Mouse (Mus musculus) gastrocnemius, postnatal 4 days (tissue): ENCODE measurements at regions not wholly inside any gene's neighbourhood (a gene's known extent, or its start where the extent isn't known, plus 50 kb on each side); places are given as distances from the start of the nearest gene placed in this dataset.

Experiments used
- DNase-seq, 2 experiments: peaks; one replicate each; pipeline ENCODE4 v3.0.0; 2021 to 2022; ENCODE audit warnings: low spot score in 2 of 2, mixed read lengths in 2 of 2

DNA sequence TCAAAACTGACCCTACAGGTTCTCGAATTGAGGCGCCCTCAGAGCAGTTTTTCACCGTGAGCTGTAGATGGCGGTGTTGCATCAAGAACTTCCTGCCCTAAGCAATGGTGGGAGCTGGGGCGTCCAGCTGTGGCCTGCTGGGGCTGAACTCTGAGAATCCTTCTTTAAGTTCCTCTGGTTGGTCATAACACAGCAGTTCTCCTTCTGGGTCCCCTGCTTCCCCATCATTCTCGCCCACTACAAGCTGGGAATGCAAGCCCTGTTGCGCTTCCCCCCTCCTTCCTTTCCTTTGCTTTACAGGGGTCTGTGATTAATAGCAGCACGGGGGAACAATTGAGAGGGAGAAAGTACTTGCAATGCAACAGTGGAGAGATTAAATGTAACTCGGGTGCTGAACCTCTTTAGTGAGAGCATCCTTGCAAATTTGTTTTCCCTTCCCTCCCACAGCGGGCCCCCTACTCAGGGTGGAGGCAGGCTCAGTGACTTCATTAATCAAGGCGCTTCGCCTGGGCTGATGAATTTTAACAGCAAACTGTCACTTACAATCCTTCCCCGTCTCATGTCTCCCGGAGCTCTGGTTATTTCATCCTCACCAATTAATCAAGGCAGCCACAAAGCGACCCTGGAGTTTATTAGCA is 794.3 kb upstream of the Api5 start:
- DNase-seq, result peak in 1 of 2 experiments; percentile 29

DNA sequence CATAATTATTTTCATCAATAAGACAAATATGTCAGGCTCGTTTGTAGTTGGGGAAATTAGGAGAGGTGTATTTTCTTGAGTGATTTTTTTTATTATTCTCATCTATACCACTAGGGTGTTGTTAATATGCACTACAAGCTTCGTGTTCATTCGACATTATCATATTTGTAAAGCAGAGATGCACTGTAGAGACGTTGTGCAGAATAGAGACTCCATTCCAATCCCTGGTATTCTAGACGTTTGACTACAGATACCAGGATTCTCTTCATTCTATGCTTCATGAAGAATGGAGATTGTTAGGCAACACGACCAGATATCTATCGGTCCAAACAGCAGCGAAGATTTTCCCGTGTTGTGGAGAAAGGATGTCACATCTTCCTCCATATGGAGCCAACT is 793.8 kb upstream of the Api5 start:
- no peak for DNase-seq

GRCm38 (mm10) chr2:95229386-95229785 is 791.5 kb upstream of the Api5 start:
- DNase-seq, result no peak

DNA sequence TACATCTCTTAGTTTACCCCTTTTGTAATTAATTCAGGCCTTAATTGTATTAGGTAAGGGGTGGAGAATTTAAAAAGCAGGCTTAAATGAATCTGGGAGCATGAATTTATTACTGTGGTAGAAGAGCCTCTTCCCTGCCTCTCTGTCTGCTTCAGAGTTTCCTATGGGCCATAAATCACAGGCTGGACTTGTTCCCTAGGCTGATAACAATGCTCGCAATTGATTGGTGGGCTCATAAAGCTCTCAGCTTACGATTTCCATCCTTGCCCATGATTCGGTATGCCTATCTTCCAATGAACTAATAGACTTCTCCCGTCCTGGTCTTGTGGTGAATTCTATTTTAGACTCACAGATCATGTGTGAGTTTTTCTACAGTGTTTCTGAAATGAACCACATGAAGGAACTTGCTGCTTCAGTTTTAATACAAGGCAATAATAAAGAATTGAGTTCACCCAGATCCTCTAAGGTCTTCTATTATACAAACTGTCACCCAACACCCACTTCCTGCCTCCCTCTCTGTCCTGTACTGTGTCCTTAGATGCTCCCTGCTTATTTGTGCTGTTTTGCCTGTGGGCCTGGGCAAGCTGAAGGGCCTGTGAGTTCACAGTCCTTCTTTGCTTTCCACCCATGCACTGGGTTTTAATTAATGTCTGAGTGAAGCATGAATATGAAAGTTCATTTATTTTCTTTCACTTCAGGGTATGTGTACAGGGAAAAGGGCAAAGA is 772.4 kb upstream of the Api5 start:
- no peak for DNase-seq
